ENCODE assay signal across 32 mouse cellular contexts in genomic region chr11:31930051-31930450, GRCm38 (mm10). TPM values are rescaled to one million over a fixed set of nuclear protein-coding genes. Genes with fewer than 3 reads are reported as not detected.
"Had no signal": no experiment of that assay in that cellular context is flagged by ENCODE, and none has a peak within 500 bp of the region (broad histone marks: within the 10 kb centered on the region; RNA-seq: fewer than 3 reads in every experiment).

No protein-coding gene starts in this region.

- H3K27me3 ChIP-seq: heart, embryonic 13.5 days; heart, embryonic 15.5 days; hindbrain, embryonic 12.5 days; intestine, embryonic 15.5 days; limb, embryonic 13.5 days; limb, embryonic 15.5 days had no signal

- H3K4me1 ChIP-seq: heart, embryonic 13.5 days; heart, embryonic 15.5 days; hindbrain, embryonic 12.5 days; intestine, embryonic 15.5 days; limb, embryonic 13.5 days; limb, embryonic 15.5 days had no signal

- H3K4me2 ChIP-seq: heart, embryonic 11.5 days; heart, embryonic 13.5 days; heart, embryonic 15.5 days; hindbrain, embryonic 12.5 days; hindbrain, embryonic 14.5 days; intestine, embryonic 15.5 days; limb, embryonic 13.5 days; limb, embryonic 15.5 days had no signal

- H3K4me3 ChIP-seq: heart, adult 2 months; heart, embryonic 13.5 days; heart, embryonic 15.5 days; hindbrain, embryonic 12.5 days; intestine, embryonic 15.5 days; limb, embryonic 13.5 days; limb, embryonic 15.5 days had no signal

- ATAC-seq: hindbrain, embryonic 16.5 days; inflammation-experienced regulatory T-cells, adult 6 months; intestine, embryonic 15.5 days; intestine, postnatal 0 days had no signal

- H3K9me3 ChIP-seq: heart, embryonic 13.5 days; heart, embryonic 15.5 days; hindbrain, embryonic 12.5 days; intestine, embryonic 15.5 days; limb, embryonic 13.5 days; limb, embryonic 15.5 days had no signal

- H3K27ac ChIP-seq: heart, adult 2 months; heart, embryonic 13.5 days; heart, embryonic 15.5 days; hindbrain, embryonic 12.5 days; hindbrain, embryonic 14.5 days; intestine, embryonic 15.5 days; limb, embryonic 13.5 days; limb, embryonic 15.5 days had no signal

- DNase-seq: gastrocnemius, postnatal 14 days; gastrocnemius, postnatal 36 days; heart, adult 2 months; heart, postnatal 14 days; heart, postnatal 36 days; kidney, adult 18-20 months; kidney, adult 8-10 months; kidney, postnatal 10 days; kidney, postnatal 25 days; kidney, postnatal 4 days; layer of hippocampus, adult 9-11 months; layer of hippocampus, postnatal 36 days; left cerebral cortex, postnatal 4 days had no signal

- H3K9ac ChIP-seq: heart, embryonic 13.5 days; heart, embryonic 15.5 days; hindbrain, embryonic 12.5 days; hindbrain, embryonic 14.5 days; intestine, embryonic 15.5 days; limb, embryonic 13.5 days; limb, embryonic 15.5 days had no signal

RNA-seq across cellular contexts. Expression of gene 4930524B15Rik, which starts 35.3 kb away (rescaled TPM):
- total RNA-seq: gastrocnemius, adult 18-20 months; gastrocnemius, adult 8-10 months; gastrocnemius, postnatal 14 days; gastrocnemius, postnatal 36 days; heart, adult 2 months; heart, postnatal 14 days; heart, postnatal 36 days; hematopoietic stem cell, adult 5-6 weeks; layer of hippocampus, adult 18-20 months; layer of hippocampus, postnatal 14 days; layer of hippocampus, postnatal 36 days; left cerebral cortex, adult 8-10 months; left cerebral cortex, postnatal 25 days; left cerebral cortex, postnatal 4 days had no signal
- polyA plus RNA-seq: heart, adult 2 months; inflammation-experienced regulatory T-cells, adult 6 months; intestine, embryonic 15.5 days; kidney, embryonic 16.5 days; limb, embryonic 15.5 days had no signal
